Mouse (Mus musculus) heart, postnatal 0 days (tissue): ENCODE measurements around the gene Npy1r. TPM values are rescaled to one million over a fixed set of nuclear protein-coding genes. Genes with fewer than 3 reads are reported as not detected.

Experiments
- ATAC-seq: fragments of 200-750 bp; cut with Nextera tagmentation; 2 replicates; pipeline ENCODE4 v1.8.0; 2017; ENCODE audit warnings: low read depth, moderate number of reproducible peaks, moderate library complexity; ENCODE audit not compliant: insufficient read depth
- DNase-seq: peaks from one replicate; pipeline ENCODE4 v3.0.0-alpha.2; 2016; ENCODE audit warnings: low spot score
- H3K27ac ChIP-seq: fragments of 300-500 bp; sonication (generic); 2 replicates; pipeline ENCODE4 v1.5.1; 2014; ENCODE audit warnings: low read depth, mild to moderate bottlenecking
- H3K27me3 ChIP-seq: fragments of 300-500 bp; sonication (generic); 2 replicates; pipeline ENCODE4 v1.6.1; 2014; ENCODE audit warnings: low read length, mixed read lengths; ENCODE audit not compliant: control insufficient read depth, insufficient read depth
- H3K36me3 ChIP-seq: fragments of 300-500 bp; sonication (generic); replicated peaks from 2 replicates; pipeline ENCODE4 v1.6.1; 2014; ENCODE audit warnings: low read length, mixed read lengths; ENCODE audit not compliant: control insufficient read depth, insufficient read depth
- H3K4me1 ChIP-seq: fragments of 300-500 bp; sonication (generic); 2 replicates; pipeline ENCODE4 v1.6.1; 2014; ENCODE audit warnings: antibody characterized with exemption; ENCODE audit not compliant: control insufficient read depth, insufficient read depth
- H3K4me2 ChIP-seq: fragments of 300-500 bp; sonication (generic); 2 replicates; pipeline ENCODE4 v1.6.1; 2014; ENCODE audit warnings: low read depth, mild to moderate bottlenecking, low read length, moderate library complexity
- H3K4me3 ChIP-seq: fragments of 300-500 bp; sonication (generic); 2 replicates; pipeline ENCODE4 v1.5.1; 2014; ENCODE audit warnings: low read depth, low read length
- H3K9ac ChIP-seq: fragments of 300-500 bp; sonication (generic); replicated peaks from 2 replicates; pipeline ENCODE4 v1.6.1; 2014; ENCODE audit warnings: low read depth, low read length, mixed read lengths
- H3K9me3 ChIP-seq: fragments of 300-500 bp; sonication (generic); replicated peaks from 2 replicates; pipeline ENCODE4 v1.6.1; 2016; ENCODE audit warnings: low read length; ENCODE audit not compliant: control insufficient read depth
- CTCF ChIP-seq: IDR thresholded peaks from 2 replicates; pipeline ENCODE4 v1.5.1; 2016; ENCODE audit warnings: antibody characterized with exemption, control low read depth, low read depth
- EP300 ChIP-seq: IDR thresholded peaks from 2 replicates; pipeline ENCODE4 v1.6.1; 2016; ENCODE audit warnings: antibody characterized with exemption, low read depth
- WGBS: fragments of 180-500 bp; shearing (Covaris S2); extraction: QIAGEN DNeasy Blood & Tissue Kit; methylation state at CpG from one replicate; pipeline ENCODE4 v1.1.7; 2014; 5-methylcytosine and 5-hydroxymethylcytosine counted together
- polyA plus RNA-seq: library from polyadenylated mRNA; unstranded; fragments of >200 nt; fragmentation: Nextera tagmentation; extraction: Ambion mirVana; gene quantifications from 2 replicates; pipeline ENCODE4 v1.2.1, GENCODE M21; 2015
- total RNA-seq: library from RNA; depleted of rRNA; stranded (reverse); fragments of >200 nt; gene quantifications from 2 replicates; pipeline ENCODE4 v1.2.3, GENCODE M21; 2014; ENCODE audit warnings: low replicate concordance

Gene Npy1r
- total and polyA plus RNA-seq, 2 experiments from 2014 or later: 1.6 to 3.5 TPM

GRCm38 (mm10) chr8:66690402-66690801 lies 6.6 kb upstream of the Npy1r start:
- TF ChIP-seq EP300: no peak
- no peak for TF ChIP-seq CTCF

GRCm38 (mm10) chr8:66698011-66698410 lies 1.0 kb downstream of the Npy1r start:
- Histone ChIP-seq H3K36me3 (no peaks in the 10 kb centered on the region), H3K9ac (no peak overlapping the region), H3K27me3 (peaks cover 16% of the 10 kb centered on the region), H3K4me2 (peak overlapping the region; percentile 71), H3K4me1 (no peaks in the 10 kb centered on the region), H3K4me3 (peak overlapping the region; percentile 43), H3K9me3 (no peaks in the 10 kb centered on the region), H3K27ac (no peak overlapping the region)
- 4% methylated on average over 7 of the region's 7 CpGs for WGBS
- TF ChIP-seq CTCF: no peak
- TF ChIP-seq EP300: no peak
- DNase-seq: no peak
- ATAC-seq: no peak

More at GRCm38 (mm10) chr8:66690402-66690801, 6.6 kb upstream of the Npy1r start:
- Histone ChIP-seq H3K36me3 (no peaks in the 10 kb centered on the region), H3K27me3 (peaks cover 18% of the 10 kb centered on the region), H3K27ac (no peak overlapping the region), H3K4me3 (no peak overlapping the region), H3K9me3 (no peaks in the 10 kb centered on the region), H3K4me1 (no peaks in the 10 kb centered on the region; the same call in 1 of the 2 replicates), H3K4me2 (no peak overlapping the region), H3K9ac (no peak overlapping the region)
- ATAC-seq: no peak
- 71% methylated on average over 5 of the region's 5 CpGs for WGBS
- DNase-seq: no peak

- Histone ChIP-seq H3K27me3 (peaks cover 16% of the 10 kb centered on the region), H3K9ac (no peak overlapping the region), H3K4me1 (no peaks in the 10 kb centered on the region), H3K36me3 (no peaks in the 10 kb centered on the region), H3K27ac (no peak overlapping the region), H3K4me3 (peak overlapping the region; percentile 43; the same call in 1 of the 2 replicates), H3K9me3 (no peaks in the 10 kb centered on the region), H3K4me2 (peak overlapping the region; percentile 71; the same call in 1 of the 2 replicates)
- 52% methylated on average over 7 of the region's 7 CpGs for WGBS
- TF ChIP-seq CTCF (no peak), EP300 (no peak)
- DNase-seq: no peak
- no peak for ATAC-seq
These were observed 1.8 kb downstream of the Npy1r start for GRCm38 (mm10) chr8:66698782-66699181.

GRCm38 (mm10) chr8:66714324-66714975 lies 17.5 kb downstream of the Npy1r start:
- no peak overlapping the region for H3K27ac ChIP-seq
- no peaks in the 10 kb centered on the region for H3K4me1 ChIP-seq
- H3K9me3 ChIP-seq: no peaks in the 10 kb centered on the region
- H3K4me3 ChIP-seq: no peak overlapping the region
- ATAC-seq (no peak), DNase-seq (no peak)
- no peak overlapping the region for H3K4me2 ChIP-seq
- no peak overlapping the region for H3K9ac ChIP-seq
- TF ChIP-seq EP300 (no peak), CTCF (no peak)
- no peaks in the 10 kb centered on the region for H3K36me3 ChIP-seq
- 81% methylated on average over 7 of the region's 7 CpGs for WGBS
- H3K27me3 ChIP-seq: no peaks in the 10 kb centered on the region

GRCm38 (mm10) chr8:66722835-66723234 lies 25.8 kb downstream of the Npy1r start:
- TF ChIP-seq CTCF: no peak
- TF ChIP-seq EP300: no peak
- no peak overlapping the region for H3K4me2 ChIP-seq
- no peak overlapping the region for H3K27ac ChIP-seq
- no peak for DNase-seq
- H3K4me1 ChIP-seq: no peaks in the 10 kb centered on the region
- no peak overlapping the region for H3K9ac ChIP-seq
- no peaks in the 10 kb centered on the region for H3K36me3 ChIP-seq
- no peak for ATAC-seq
- no peaks in the 10 kb centered on the region for H3K27me3 ChIP-seq
- no peaks in the 10 kb centered on the region for H3K9me3 ChIP-seq
- H3K4me3 ChIP-seq: no peak overlapping the region
- WGBS: 82% methylated on average over 2 of the region's 2 CpGs

GRCm38 (mm10) chr8:66729446-66729845 lies 32.5 kb downstream of the Npy1r start:
- no peak overlapping the region for H3K9ac ChIP-seq
- no peaks in the 10 kb centered on the region; the same call in 1 of the 2 replicates for H3K9me3 ChIP-seq
- 47% methylated on average over 7 of the region's 7 CpGs for WGBS
- no peak overlapping the region for H3K4me3 ChIP-seq
- no peaks in the 10 kb centered on the region for H3K4me1 ChIP-seq
- H3K4me2 ChIP-seq: no peak overlapping the region
- H3K27ac ChIP-seq: no peak overlapping the region
- DNase-seq (no peak), ATAC-seq (no peak)
- no peaks in the 10 kb centered on the region for H3K36me3 ChIP-seq
- H3K27me3 ChIP-seq: no peaks in the 10 kb centered on the region
- no peak for TF ChIP-seq EP300
- no peak for TF ChIP-seq CTCF
